Mouse (Mus musculus) urinary bladder, adult 2 months (tissue): ENCODE measurements at regions not wholly inside any gene's neighbourhood (a gene's known extent, or its start where the extent isn't known, plus 50 kb on each side); places are given as distances from the start of the nearest gene placed in this dataset.

Experiments
- DNase-seq: peaks from one replicate; pipeline ENCODE4 v3.0.0; 2022; ENCODE audit warnings: low spot score

DNA sequence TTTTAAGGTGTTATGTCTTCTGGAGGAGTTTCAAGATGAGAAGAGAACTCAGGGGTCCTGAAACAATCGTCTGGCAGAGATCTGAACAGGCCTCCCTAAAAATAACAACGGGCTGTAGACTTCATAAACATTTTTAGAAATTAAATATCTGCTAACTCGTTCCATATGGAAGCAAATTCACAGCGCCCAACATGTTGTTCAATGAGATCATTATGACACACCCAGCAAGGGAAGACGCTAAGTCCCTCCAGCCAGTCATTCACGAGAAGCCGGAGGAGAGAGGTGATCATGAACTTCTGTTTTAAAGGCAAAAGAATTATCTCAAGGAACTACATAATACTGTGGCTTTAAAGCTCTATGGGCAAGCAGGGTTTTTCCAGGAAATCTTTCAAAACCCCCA, 334.8 kb downstream of the Efna5 start:
- no peak for DNase-seq

DNA sequence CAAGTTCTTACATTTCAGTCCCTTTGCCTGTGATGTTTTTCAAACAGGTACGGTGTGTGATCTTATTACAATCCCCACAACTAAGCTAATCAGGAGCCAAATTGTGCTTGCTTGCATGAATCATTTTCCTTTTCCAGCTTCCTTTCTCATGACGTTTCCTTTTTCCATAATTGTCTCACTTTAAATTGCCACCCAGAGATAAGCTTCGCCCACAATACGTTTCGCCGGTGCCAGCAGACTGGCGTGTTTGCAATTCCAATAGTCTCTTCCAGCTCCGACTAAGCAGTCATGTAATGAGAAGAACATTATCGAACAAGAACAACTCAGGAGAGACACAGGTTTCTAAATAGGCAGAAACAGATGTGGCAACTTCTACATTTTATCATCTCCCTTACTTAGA, 335.8 kb downstream of the Efna5 start:
- DNase-seq, result no peak

DNA sequence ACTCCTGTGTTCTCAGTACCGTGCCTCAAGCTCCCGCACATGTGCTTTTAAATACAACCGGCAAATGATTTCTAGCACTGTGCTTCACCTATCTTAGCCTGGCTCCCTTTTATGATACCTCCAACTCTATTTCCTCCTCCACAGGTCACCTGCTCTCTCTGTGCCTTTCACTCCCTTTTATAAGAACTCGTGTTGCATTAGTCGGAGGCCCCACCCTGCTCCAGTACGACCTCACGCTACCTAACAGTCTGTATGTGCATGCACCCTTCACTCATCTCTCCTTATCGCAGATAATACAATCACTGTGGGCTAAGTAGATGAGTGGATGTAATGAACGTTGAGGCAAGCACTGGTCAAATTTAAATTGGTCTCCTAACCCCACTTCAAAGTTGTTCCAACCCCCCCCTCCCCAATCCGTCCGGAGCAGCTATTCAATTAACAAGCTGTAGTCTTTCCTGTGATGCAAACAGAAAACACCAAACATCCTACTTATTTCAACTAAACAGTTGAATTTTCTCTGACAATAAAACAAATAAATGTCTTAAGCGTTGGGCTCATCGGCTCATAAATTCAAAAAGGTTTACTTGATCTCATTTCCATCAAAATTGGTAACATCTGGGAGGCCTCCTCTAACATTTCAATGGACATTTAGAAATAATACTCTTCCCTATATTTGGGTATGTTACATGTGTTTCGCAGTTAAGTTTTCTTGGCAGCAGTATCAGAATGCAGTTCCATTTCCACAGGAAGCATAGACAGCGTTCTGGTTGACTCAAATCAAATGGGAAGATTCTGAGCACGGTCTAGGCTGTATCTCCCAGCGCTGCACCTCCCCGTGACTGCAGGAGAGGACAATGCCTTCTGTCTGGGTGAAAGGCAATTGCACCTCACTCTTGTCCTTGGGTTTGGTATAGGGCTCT, 337.8 kb downstream of the Efna5 start:
- no peak for DNase-seq

DNA sequence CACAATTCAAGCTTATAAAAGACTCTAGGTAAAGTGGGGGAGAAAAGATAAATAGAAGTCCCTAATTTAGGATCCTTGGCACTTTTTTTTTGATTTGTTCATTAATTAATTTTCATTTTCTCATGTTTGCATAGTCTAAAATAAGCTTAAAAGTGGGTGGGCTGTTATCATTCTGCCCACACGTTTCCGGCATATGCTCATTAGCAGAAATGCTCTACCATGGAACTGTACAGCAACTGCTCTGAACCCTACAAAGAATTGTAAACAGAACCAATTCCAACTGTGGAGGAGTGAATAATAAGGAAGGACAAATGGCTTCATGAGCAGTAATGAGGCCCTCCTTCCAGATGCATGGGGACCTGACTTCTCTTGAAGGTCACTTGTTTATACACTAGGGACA, 351.2 kb downstream of the Efna5 start:
- DNase-seq, result no peak

DNA sequence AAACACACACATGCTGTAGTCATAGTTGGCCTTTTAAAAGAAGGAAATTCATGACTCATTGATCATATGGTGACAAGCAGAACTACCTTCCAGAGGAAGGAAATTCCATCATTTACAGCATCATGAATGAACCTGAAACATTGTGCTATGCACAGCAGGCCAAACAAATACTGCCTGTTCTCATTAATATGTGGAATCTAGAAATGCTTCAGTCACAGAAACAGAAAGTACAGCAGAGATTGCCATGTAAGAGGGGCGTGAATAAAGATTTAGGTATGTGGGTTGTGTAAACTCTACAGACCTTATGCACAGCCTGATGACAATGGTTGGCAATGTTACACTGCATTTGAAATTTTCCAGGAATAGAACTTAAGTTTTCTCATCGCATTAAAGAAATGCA, 353.6 kb downstream of the Efna5 start:
- DNase-seq, result no peak

DNA sequence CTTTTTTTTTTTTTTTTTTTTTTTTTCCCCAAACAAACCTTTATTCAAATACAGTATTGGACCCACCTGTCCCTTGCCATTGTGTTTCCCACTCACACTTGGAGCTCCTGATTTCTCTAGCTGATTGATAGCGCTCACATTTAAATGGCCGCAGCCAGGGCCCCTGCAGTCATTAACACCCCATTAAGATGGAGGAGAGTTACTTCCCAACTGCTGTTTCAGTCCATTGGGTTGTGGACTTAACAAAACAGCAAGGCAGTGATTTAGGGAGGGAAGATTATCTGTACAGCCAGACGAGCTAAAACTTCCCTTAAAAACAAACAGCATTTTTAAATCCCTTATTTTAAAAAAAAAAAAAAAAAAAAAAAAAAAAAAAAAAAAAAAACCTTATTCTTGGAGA, 367.5 kb downstream of the Efna5 start:
- DNase-seq, result no peak

DNA sequence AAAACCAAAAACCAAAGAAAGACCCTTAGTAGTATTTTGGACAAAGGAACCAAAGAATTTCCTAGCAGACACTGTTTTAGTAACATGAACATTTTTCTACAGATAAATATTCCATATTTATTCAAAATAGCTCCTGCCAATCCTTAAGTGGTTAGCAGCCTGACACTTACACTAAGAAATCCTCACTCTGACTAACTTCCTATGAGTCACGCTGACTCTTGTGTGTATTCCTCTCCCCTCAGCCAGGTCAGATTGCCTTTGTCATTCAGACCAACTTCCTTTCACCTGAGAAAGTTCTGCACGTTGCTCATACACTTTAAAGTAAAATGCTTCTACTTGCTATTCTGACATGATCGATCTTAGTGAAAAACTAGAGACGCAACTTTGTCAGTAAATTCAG, 370.9 kb downstream of the Efna5 start:
- DNase-seq, result no peak

DNA sequence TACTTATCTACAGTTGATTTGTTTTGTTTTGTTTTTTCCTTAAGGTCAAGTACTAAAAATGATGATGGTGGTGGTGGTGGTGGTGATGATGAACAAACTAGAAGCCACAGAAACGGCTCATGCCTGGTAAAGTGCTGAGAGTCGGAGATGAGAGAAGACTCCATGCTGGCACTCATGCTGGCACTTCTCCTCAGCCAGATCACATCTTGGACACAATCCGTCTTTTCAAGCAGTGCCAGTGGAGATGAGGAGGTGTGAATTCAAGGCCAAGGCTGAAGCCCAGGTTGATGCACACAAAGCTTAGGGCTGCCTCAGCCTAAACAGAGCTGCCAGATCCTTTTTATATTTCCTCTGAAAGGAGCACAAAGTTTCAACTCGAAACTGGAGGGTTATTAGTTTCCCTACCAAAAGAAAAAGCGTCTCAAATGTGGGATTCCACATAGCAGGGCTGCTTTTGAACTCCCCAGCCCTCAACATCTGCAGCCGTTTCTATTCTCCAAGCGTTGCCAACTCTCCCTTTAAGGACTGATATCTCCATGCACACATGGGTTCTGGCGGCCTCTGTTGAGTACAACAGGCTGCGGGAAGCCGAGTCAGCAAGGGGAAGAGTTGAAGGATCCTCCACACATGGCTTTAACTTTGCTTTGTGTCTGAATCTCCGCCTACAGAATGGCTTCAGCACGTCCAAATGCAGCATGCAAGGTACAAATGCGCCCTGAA, 373.2 kb downstream of the Efna5 start:
- no peak for DNase-seq

DNA sequence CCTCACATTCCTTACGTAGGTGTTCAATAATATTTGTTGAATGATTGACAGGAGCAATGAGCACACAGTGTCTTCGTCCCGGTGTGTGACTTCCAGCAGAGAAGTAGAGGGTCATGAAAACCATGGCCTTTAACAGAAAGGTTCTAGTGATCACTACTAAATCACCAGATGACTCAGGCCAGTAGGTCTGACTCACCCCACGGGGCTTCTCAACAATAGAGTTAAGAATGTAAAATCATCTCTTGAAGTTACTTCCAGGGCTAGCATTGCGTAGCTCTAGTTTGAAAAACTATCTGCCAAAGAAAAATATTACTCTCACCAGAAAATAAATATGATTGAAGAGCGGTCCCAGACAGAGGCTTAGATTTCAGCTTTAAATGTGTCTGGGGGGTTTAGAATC, 376.4 kb downstream of the Efna5 start:
- DNase-seq, result no peak

DNA sequence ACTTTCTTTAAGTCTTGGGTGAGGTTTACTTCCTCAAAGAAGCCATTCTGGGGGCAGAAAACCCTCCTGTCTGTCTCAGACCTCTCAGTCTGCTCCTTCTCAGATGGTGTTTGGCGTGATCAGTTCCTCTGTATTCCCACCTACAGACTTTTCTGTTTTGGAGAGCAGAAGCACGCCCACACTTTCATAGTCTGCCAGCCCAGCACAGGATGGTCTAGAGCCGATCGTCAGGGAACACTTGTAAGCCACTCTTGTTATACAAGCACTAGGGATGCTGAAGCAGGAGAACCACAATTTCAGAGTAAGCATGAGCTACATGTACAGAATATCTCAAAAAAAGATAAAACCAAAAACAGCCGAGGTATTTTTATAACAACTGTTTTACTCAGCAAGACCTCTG, 410.4 kb downstream of the Efna5 start:
- DNase-seq, result no peak

DNA sequence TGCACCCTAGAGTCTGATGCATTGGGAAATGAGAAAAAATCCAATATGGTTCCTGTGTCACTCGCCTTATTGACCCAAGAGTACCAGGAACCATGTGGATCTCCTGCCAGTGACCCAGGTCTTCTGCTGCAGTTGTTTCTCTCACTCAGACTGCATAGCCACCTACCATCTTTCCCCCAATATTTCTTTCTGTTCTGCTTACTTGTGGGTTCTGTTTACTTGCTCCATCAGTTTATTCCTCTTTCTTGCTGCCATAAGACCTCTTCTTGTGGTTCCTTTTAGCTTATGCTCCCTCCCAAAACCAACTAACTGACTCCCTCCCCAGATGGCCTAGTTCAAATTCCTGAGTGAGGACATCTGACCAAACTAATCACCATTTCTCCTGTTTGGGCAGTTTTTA, 411.8 kb downstream of the Efna5 start:
- DNase-seq, result no peak

DNA sequence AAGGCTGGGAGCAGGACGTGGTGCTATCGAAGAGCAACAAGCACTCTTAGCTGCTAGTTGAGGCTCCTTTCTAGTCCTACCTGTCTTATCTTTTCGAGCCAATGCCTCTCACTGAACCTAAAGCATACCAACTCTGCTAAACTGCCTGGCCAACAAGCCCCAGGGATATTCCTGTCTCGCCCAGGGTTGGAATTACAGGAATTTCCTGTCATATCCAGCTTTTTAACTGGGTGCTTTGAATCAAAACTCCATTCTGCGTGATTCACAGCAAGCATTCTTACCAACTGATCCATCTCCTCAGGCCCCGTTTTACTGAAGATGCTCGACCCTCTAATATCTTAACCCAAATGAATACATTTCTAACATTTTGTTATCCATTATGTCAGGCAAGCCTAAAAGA, 412.3 kb downstream of the Efna5 start:
- DNase-seq, result no peak

DNA sequence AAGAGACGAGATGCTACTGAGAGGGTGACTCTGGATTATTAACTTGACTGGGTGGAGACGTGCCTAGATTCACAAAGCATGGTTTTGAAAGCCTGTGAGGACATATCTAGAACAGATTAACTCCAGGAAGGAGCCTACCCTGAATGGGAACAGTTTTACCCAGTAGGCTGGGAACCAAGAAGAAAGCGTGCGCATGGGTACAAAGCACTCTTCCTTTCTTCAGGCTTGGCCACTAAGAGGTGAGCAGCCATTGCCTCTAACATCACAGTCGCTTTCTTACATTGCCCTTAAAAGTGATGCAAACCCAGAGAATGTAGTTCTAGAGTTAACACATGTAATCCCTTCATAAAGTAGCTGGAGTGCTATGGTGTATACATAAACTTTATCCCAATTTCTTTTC, 414.0 kb downstream of the Efna5 start:
- no peak for DNase-seq

DNA sequence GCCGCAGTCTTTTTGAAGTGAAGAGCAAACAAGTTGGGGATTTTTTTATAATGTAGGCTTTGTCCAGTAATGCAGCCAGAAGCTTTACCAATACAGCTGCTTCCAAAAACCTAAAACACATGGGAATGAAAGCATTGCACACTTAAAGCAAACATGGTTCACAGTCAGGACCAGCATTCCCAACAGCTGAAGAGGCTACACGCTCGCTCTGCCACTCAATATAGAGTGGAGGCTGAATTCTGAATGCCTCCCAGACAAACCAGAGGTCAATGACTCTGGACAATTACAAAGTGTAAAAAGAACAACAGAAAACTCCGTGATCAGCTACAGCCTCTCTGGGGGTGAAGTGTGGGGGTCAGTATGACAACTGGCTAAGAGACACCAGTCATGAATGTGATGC, 416.1 kb downstream of the Efna5 start:
- no peak for DNase-seq

DNA sequence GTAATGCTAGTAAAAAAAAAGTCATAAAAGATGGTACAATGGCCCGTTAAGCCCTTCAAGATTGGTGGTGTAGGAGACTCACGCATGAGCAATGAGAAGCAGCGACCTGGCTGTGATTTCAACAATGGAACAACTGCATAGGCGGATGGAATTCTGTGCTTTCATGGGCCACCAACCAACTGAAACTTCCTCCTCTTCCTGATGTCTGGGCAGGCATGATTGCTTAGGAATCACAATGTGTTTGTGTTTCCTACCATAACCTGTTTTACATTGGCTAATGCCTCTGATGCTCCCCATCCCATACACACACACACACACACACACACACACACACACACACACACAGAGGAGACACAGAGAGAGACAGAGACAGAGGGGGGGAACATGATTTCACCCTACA, 416.9 kb downstream of the Efna5 start:
- DNase-seq, result no peak

DNA sequence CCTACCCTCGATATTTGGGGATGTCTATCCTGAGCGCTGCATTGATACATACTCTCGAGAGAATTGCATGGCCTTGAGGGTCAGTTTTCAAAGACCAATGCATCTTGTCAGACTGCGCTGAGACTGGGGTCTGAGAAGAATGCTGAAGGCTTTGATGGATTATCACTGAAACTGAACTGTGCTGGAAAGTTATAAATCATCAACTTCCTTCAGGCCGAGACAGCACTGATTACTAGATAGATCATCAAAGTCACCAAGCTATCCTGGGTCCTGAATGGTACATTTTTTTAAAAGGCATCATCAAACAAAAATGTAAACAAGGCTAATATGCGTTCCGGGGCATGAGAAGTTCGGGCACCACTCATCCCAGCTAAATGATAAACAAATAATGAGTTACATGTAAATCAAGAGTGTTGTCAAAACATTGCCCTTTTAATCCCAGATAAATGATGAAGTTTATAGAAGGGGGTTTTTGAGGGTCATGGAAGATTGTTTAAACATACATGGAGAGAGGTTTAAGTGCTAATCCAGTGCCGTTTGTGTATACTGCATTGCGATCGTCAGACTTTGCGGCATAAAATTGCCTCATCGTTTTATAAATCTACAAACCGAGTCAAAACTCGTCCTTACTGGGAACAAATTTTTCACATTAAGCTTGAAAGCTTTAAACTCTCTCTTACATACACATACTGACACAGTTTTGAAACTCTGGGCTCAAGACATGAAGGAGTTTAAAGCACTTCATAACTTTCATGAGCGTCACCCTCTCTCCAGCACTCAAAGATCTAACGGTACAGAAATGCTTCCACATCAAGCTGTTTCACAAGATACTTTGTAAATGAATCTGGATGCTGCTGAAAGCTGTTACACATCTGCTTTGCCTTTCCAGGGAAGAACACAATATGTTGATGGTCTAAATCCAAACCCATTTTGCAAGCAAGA, 419.5 kb downstream of the Efna5 start:
- no peak for DNase-seq

DNA sequence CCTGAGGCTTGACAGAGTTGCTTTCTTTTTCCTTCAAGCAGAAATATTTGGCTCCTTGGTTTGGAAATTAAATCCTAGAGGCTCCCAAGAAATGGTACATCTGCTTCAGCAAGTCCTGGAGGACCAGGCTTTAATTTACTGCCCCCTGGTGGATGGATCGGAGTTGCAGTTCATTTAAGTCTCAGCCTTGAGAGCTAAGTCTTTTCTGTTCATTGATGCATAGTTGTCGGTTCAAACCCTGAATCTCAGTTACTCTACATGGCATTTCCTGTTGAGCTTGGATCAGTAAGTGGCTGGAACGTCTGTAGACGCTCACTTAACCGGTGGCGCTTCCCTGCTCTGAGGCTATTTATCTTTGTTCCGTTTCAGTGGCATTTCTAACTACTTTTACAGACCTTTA, 422.2 kb downstream of the Efna5 start:
- peak; percentile 29 for DNase-seq

DNA sequence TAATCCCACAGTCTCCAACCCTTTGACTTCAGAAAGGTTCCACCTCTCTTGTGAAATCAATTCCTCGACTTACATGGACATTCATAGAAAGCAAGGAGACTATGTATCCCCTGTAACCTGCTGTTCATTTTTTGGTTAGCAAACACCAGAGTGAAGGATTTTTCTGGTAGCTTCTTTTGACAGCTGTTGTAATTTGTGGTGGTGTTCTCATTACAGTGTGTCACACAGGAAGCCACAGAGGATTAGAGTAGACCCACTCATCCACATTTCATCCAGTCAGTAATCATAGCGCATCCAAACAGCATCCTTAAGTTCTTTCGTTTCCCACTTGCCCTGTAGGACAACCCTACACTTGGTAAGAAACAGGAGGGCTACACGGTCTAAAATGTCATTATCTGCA, 443.1 kb downstream of the Efna5 start:
- no peak for DNase-seq

DNA sequence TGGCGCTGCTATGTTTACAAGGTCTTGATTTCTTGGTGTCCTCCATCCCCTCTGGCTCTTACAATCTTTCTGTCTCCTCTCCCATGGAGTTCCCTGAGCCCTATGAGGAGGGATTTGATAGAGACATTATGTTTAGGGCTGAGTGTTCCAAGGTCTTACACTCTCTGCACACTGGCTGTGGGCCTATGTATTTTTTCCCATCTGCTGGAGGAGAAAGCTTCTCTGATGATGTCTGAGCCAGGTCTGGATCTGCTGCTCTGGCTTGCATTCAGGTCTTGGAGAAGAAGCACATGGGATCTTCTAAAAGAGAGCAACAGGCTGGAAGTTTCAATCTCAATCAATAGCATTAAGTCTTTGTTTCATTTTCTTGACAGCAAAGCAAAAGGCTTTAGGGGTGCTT, 445.1 kb downstream of the Efna5 start:
- no peak for DNase-seq

DNA sequence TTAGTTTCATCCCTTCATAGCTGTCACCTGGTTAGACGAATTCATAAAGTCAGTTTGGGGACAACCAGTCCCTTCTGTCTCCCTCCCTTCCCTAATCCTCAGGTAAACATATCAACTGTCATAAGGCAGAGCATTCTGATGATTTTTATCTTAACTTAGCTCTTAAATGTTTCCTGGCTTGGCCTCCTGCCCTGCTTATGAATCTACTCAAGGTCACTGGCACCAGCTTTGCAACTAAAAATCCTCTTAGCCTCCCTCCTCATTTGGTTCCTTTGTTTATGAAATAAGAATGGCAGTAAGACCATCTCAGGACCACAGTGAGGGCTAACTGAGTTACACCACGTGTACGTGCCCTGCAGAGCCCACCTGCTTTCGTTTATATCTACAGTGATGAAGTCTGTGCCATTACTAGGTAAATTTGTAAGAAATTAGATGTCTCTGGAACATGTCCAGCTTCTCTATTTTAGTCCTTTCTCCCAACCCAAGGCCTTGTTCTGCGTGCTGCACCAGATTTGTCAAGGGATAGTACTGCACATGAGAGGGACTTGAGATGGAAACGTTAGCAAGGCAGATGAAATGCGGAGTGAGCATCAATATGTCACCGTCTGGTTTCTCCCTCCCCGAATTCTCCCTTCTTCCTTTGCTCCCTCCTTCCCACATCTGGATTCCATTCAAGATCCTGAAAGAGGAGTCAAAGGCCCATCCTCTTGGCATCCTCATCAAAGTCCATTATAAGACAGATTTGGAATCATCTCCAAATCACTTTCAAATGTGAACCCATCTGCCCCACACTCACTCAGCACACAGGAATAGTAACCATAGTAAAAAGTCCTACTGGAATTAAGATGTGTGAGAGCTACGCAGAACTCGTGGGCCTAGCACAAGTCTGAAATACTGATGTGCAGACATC, 457.4 kb downstream of the Efna5 start:
- DNase-seq, result no peak

DNA sequence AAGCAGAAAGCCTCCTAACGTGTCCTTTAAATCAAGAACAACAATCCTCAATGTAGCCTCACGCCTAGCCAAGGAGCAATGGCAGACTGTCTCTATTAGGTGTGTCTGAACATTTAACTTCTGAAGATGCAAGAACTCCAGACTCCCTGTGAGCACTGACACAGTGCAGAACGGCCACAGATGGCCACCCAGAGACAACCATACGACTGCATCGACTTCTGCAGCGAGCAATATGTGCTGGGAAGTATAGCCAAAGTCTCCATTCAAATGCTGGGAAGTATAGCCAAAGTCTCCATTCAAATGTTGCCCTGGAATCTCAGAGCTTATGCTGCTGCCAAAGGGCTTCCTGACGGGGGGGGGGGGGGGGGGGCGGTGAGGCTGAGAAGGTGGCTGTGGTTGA, 463.5 kb downstream of the Efna5 start:
- DNase-seq, result no peak
